Mouse (Mus musculus) lung, embryonic 15.5 days (tissue): ENCODE data around the gene Mttp. TPM values are rescaled to one million over a fixed set of nuclear protein-coding genes. Genes with fewer than 3 reads are reported as not detected.
A peak's percentile ranks its signal among the peaks of the same experiment; 100 is the strongest.

Source experiments
- ATAC-seq: fragments of 200-750 bp; cut with Nextera tagmentation; 2 replicates; pipeline ENCODE4 v1.8.0; 2017; ENCODE audit warnings: moderate number of reproducible peaks, borderline replicate concordance; ENCODE audit not compliant: low FRiP score, low TSS enrichment; ENCODE audit errors: extremely low read depth
- H3K27ac ChIP-seq: fragments of 300-500 bp; sonication (generic); 2 replicates; pipeline ENCODE4 v1.5.1; 2015; ENCODE audit warnings: moderate library complexity, mild to moderate bottlenecking, inconsistent platforms
- H3K27me3 ChIP-seq: fragments of 300-500 bp; sonication (generic); 2 replicates; pipeline ENCODE4 v1.6.1; 2015; ENCODE audit warnings: inconsistent platforms
- H3K36me3 ChIP-seq: fragments of 300-500 bp; sonication (generic); 2 replicates; pipeline ENCODE4 v1.6.1; 2015; ENCODE audit warnings: inconsistent platforms
- H3K4me1 ChIP-seq: fragments of 300-500 bp; sonication (generic); 2 replicates; pipeline ENCODE4 v1.6.1; 2015; ENCODE audit warnings: inconsistent platforms
- H3K4me2 ChIP-seq: fragments of 300-500 bp; sonication (generic); 2 replicates; pipeline ENCODE4 v1.6.1; 2015; ENCODE audit warnings: inconsistent platforms, mild to moderate bottlenecking, moderate library complexity
- H3K4me3 ChIP-seq: fragments of 300-500 bp; sonication (generic); 2 replicates; pipeline ENCODE4 v1.5.1; 2015; ENCODE audit warnings: mild to moderate bottlenecking, inconsistent platforms
- H3K9ac ChIP-seq: fragments of 300-500 bp; sonication (generic); 2 replicates; pipeline ENCODE4 v1.6.1; 2015; ENCODE audit warnings: inconsistent platforms
- H3K9me3 ChIP-seq: fragments of 300-500 bp; sonication (generic); 2 replicates; pipeline ENCODE4 v1.6.1; 2016; ENCODE audit warnings: inconsistent platforms
- WGBS: fragments of 180-500 bp; shearing (Covaris S2); methylation state at CpG from one replicate; pipeline ENCODE4 v1.1.7; 2015; 5-methylcytosine and 5-hydroxymethylcytosine counted together
- polyA plus RNA-seq: library from polyadenylated mRNA; unstranded; fragments of >200 nt; fragmentation: Nextera tagmentation; extraction: Ambion mirVana; gene quantifications from 2 replicates; pipeline ENCODE4 v1.2.1, GENCODE M21; 2015

Gene Mttp
- 7.4 and 7.6 TPM in 2 replicates for polyA plus RNA-seq

GRCm38 (mm10) chr3:138144642-138145171 is at the start of gene Mttp:
Gene Mttp, minus strand, starts transcription at chr3:138144968.
- under 1% methylated on average over 8 of the region's 8 CpGs for WGBS
- peak; percentile 16; the same call in 1 of the 2 replicates for ATAC-seq

GRCm38 (mm10) chr3:138193683-138194302 is 49.0 kb upstream of the Mttp start, which contains the start of gene 4930579F01Rik:
Gene 4930579F01Rik, minus strand, starts transcription at chr3:138193825.
- Histone ChIP-seq H3K4me1 (peaks cover 4% of the 10 kb centered on the region; the same call in 1 of the 2 replicates), H3K9me3 (no peaks in the 10 kb centered on the region), H3K36me3 (no peaks in the 10 kb centered on the region), H3K4me2 (no peak within 1 kb of the TSS), H3K4me3 (no peak within 1 kb of the TSS), H3K27me3 (no peaks in the 10 kb centered on the region), H3K27ac (no peak within 1 kb of the TSS), H3K9ac (no peak within 1 kb of the TSS)
- 79% methylated on average over 15 of the region's 15 CpGs for WGBS
- ATAC-seq = no peak

More at GRCm38 (mm10) chr3:138144642-138145171, at the start of gene Mttp:
- Histone ChIP-seq H3K4me1 (peaks cover 3% of the 10 kb centered on the region; the same call in 1 of the 2 replicates), H3K27ac (peak within 1 kb of the TSS; percentile 100), H3K4me2 (peak within 1 kb of the TSS; percentile 77), H3K9me3 (no peaks in the 10 kb centered on the region), H3K9ac (peak within 1 kb of the TSS; percentile 81), H3K27me3 (no peaks in the 10 kb centered on the region), H3K4me3 (peak within 1 kb of the TSS; percentile 84), H3K36me3 (peaks cover 9% of the 10 kb centered on the region; the same call in 1 of the 2 replicates)

- 54% methylated on average over 7 of the region's 7 CpGs for WGBS
- H3K36me3 ChIP-seq = no peaks in the 10 kb centered on the region
- no peaks in the 10 kb centered on the region for H3K9me3 ChIP-seq
- no peak overlapping the region for H3K27ac ChIP-seq
- no peak overlapping the region for H3K4me3 ChIP-seq
- no peak overlapping the region for H3K4me2 ChIP-seq
- H3K27me3 ChIP-seq = no peaks in the 10 kb centered on the region
- H3K4me1 ChIP-seq = no peaks in the 10 kb centered on the region
- ATAC-seq = no peak
- H3K9ac ChIP-seq = no peak overlapping the region
Measured at GRCm38 (mm10) chr3:138192260-138192659, 47.5 kb upstream of the Mttp start.

GRCm38 (mm10) chr3:138185995-138186930 is 41.5 kb upstream of the Mttp start:
- no peaks in the 10 kb centered on the region for H3K27me3 ChIP-seq
- 88% methylated on average over 26 of the region's 26 CpGs for WGBS
- no peak overlapping the region for H3K9ac ChIP-seq
- no peaks in the 10 kb centered on the region for H3K9me3 ChIP-seq
- H3K27ac ChIP-seq = no peak overlapping the region
- H3K4me3 ChIP-seq = no peak overlapping the region
- no peak for ATAC-seq
- H3K36me3 ChIP-seq = no peaks in the 10 kb centered on the region
- H3K4me1 ChIP-seq = no peaks in the 10 kb centered on the region
- no peak overlapping the region for H3K4me2 ChIP-seq

GRCm38 (mm10) chr3:138185290-138185689 is 40.5 kb upstream of the Mttp start:
- no peak overlapping the region for H3K4me2 ChIP-seq
- no peak overlapping the region for H3K9ac ChIP-seq
- H3K27me3 ChIP-seq = no peaks in the 10 kb centered on the region
- no peaks in the 10 kb centered on the region for H3K36me3 ChIP-seq
- ATAC-seq = 0 out of 2 replicates have a peak, but pooled peaks have one; percentile 14
- H3K4me1 ChIP-seq = no peaks in the 10 kb centered on the region
- WGBS = 22% methylated on average over 4 of the region's 4 CpGs
- H3K4me3 ChIP-seq = no peak overlapping the region
- H3K9me3 ChIP-seq = no peaks in the 10 kb centered on the region
- H3K27ac ChIP-seq = no peak overlapping the region

- Histone ChIP-seq H3K4me3 (no peak overlapping the region), H3K36me3 (no peaks in the 10 kb centered on the region), H3K4me1 (no peaks in the 10 kb centered on the region), H3K9me3 (no peaks in the 10 kb centered on the region), H3K27ac (no peak overlapping the region), H3K4me2 (no peak overlapping the region), H3K27me3 (no peaks in the 10 kb centered on the region), H3K9ac (no peak overlapping the region)
- ATAC-seq = no peak
- WGBS = 64% methylated on average over 7 of the region's 7 CpGs
Measured at GRCm38 (mm10) chr3:138183371-138183770, 38.6 kb upstream of the Mttp start.

- Histone ChIP-seq H3K27me3 (no peaks in the 10 kb centered on the region), H3K9me3 (no peaks in the 10 kb centered on the region), H3K9ac (no peak overlapping the region), H3K27ac (no peak overlapping the region), H3K4me3 (no peak overlapping the region), H3K36me3 (no peaks in the 10 kb centered on the region), H3K4me2 (no peak overlapping the region), H3K4me1 (no peaks in the 10 kb centered on the region)
- WGBS = 83% methylated on average over 2 of the region's 2 CpGs
- ATAC-seq = no peak
Measured at GRCm38 (mm10) chr3:138182019-138182418, 37.3 kb upstream of the Mttp start.

- Histone ChIP-seq H3K27me3 (no peaks in the 10 kb centered on the region), H3K4me2 (no peak overlapping the region), H3K27ac (0 out of 2 replicates have a peak overlapping the region, but pooled peaks have one; percentile 22), H3K4me3 (no peak overlapping the region), H3K36me3 (no peaks in the 10 kb centered on the region), H3K4me1 (peaks cover 7% of the 10 kb centered on the region; the same call in 1 of the 2 replicates), H3K9me3 (no peaks in the 10 kb centered on the region), H3K9ac (no peak overlapping the region)
- ATAC-seq = peak; percentile 74; the same call in 1 of the 2 replicates
- 53% methylated on average over 6 of the region's 6 CpGs for WGBS
Measured at GRCm38 (mm10) chr3:138175551-138175950, 30.8 kb upstream of the Mttp start.

GRCm38 (mm10) chr3:138173291-138173690 is 28.5 kb upstream of the Mttp start:
- no peak overlapping the region for H3K4me3 ChIP-seq
- no peaks in the 10 kb centered on the region for H3K27me3 ChIP-seq
- peaks cover 7% of the 10 kb centered on the region; the same call in 1 of the 2 replicates for H3K4me1 ChIP-seq
- ATAC-seq = no peak
- no peak overlapping the region for H3K27ac ChIP-seq
- no peak overlapping the region for H3K9ac ChIP-seq
- H3K4me2 ChIP-seq = no peak overlapping the region
- WGBS = 73% methylated on average over 10 of the region's 10 CpGs
- H3K36me3 ChIP-seq = no peaks in the 10 kb centered on the region
- H3K9me3 ChIP-seq = no peaks in the 10 kb centered on the region

GRCm38 (mm10) chr3:138162553-138163183 is 17.9 kb upstream of the Mttp start:
- H3K4me1 ChIP-seq = no peaks in the 10 kb centered on the region
- 59% methylated on average over 4 of the region's 4 CpGs for WGBS
- H3K4me2 ChIP-seq = no peak overlapping the region
- H3K27me3 ChIP-seq = no peaks in the 10 kb centered on the region
- no peak for ATAC-seq
- H3K9me3 ChIP-seq = no peaks in the 10 kb centered on the region
- no peak overlapping the region for H3K9ac ChIP-seq
- no peak overlapping the region for H3K4me3 ChIP-seq
- no peaks in the 10 kb centered on the region for H3K36me3 ChIP-seq
- H3K27ac ChIP-seq = no peak overlapping the region

GRCm38 (mm10) chr3:138161623-138162022 is 16.9 kb upstream of the Mttp start:
- H3K27me3 ChIP-seq = no peaks in the 10 kb centered on the region
- no peaks in the 10 kb centered on the region for H3K4me1 ChIP-seq
- H3K9ac ChIP-seq = no peak overlapping the region
- no peak overlapping the region for H3K27ac ChIP-seq
- no peak overlapping the region for H3K4me2 ChIP-seq
- no peak overlapping the region for H3K4me3 ChIP-seq
- 79% methylated on average over 10 of the region's 10 CpGs for WGBS
- ATAC-seq = no peak
- no peaks in the 10 kb centered on the region for H3K36me3 ChIP-seq
- no peaks in the 10 kb centered on the region for H3K9me3 ChIP-seq
